Mouse (Mus musculus): ENCODE measurements around the gene Fes.

The Fes gene

GRCm38 (mm10) chr7:80374733-80375132, 13.0 kb downstream of the Fes start:
- DNase-seq (ENCODE audit: low spot score in 2 of 2) = no peak

- no peak for DNase-seq (ENCODE audit: low spot score in 2 of 2)
These were observed 13.5 kb downstream of the Fes start for GRCm38 (mm10) chr7:80374280-80374679.

GRCm38 (mm10) chr7:80373850-80374249, 13.9 kb downstream of the Fes start:
- no peak for DNase-seq (ENCODE audit: low spot score in 2 of 2)

GRCm38 (mm10) chr7:80373352-80373751, 14.4 kb downstream of the Fes start:
- DNase-seq (ENCODE audit: low spot score in 2 of 2) = no peak

- DNase-seq (ENCODE audit: low spot score in 2 of 2) = no peak
These were observed 15.1 kb downstream of the Fes start for GRCm38 (mm10) chr7:80372667-80373066.

- no peak for DNase-seq (ENCODE audit: low spot score in 2 of 2)
These were observed 15.6 kb downstream of the Fes start for GRCm38 (mm10) chr7:80372166-80372565.

GRCm38 (mm10) chr7:80371041-80371751, 16.6 kb downstream of the Fes start, which contains the start of gene Man2a2:
TSS of gene Man2a2 (minus strand) at chr7:80371375.
- peak; percentile 78 to 83 for DNase-seq (ENCODE audit: low spot score in 2 of 2)

- DNase-seq (ENCODE audit: low spot score in 2 of 2) = peak; percentile 68 to 77
These were observed 17.1 kb downstream of the Fes start for GRCm38 (mm10) chr7:80370649-80371040.

- DNase-seq (ENCODE audit: low spot score in 2 of 2) = no peak
These were observed 17.7 kb downstream of the Fes start for GRCm38 (mm10) chr7:80369967-80370431.

- DNase-seq (ENCODE audit: low spot score in 2 of 2) = no peak
These were observed 18.3 kb downstream of the Fes start for GRCm38 (mm10) chr7:80369461-80369860.

GRCm38 (mm10) chr7:80368635-80369421, 18.9 kb downstream of the Fes start:
- DNase-seq (ENCODE audit: low spot score in 2 of 2) = no peak

GRCm38 (mm10) chr7:80368009-80368408, 19.7 kb downstream of the Fes start:
- no peak for DNase-seq (ENCODE audit: low spot score in 2 of 2)

GRCm38 (mm10) chr7:80367232-80367631, 20.5 kb downstream of the Fes start:
- no peak for DNase-seq (ENCODE audit: low spot score in 2 of 2)

GRCm38 (mm10) chr7:80365759-80366158, 22.0 kb downstream of the Fes start:
- no peak for DNase-seq (ENCODE audit: low spot score in 2 of 2)

GRCm38 (mm10) chr7:80360435-80360834, 27.3 kb downstream of the Fes start:
- no peak for DNase-seq (ENCODE audit: low spot score in 2 of 2)

GRCm38 (mm10) chr7:80358039-80358438, 29.7 kb downstream of the Fes start:
- DNase-seq (ENCODE audit: low spot score in 2 of 2) = no peak

- no peak for DNase-seq (ENCODE audit: low spot score in 2 of 2)
These were observed 30.6 kb downstream of the Fes start for GRCm38 (mm10) chr7:80357156-80357555.

- no peak for DNase-seq (ENCODE audit: low spot score in 2 of 2)
These were observed 31.4 kb downstream of the Fes start for GRCm38 (mm10) chr7:80356351-80356750.

GRCm38 (mm10) chr7:80352920-80353319, 34.8 kb downstream of the Fes start:
- DNase-seq (ENCODE audit: low spot score in 2 of 2) = no peak

- no peak for DNase-seq (ENCODE audit: low spot score in 2 of 2)
These were observed 36.9 kb downstream of the Fes start for GRCm38 (mm10) chr7:80350808-80351207.

- DNase-seq (ENCODE audit: low spot score in 2 of 2) = no peak
These were observed 39.8 kb downstream of the Fes start for GRCm38 (mm10) chr7:80347670-80348586.

- no peak for DNase-seq (ENCODE audit: low spot score in 2 of 2)
These were observed 40.9 kb downstream of the Fes start for GRCm38 (mm10) chr7:80346830-80347229.
